Mouse (Mus musculus): ENCODE measurements around the gene Capn13.
A peak's percentile ranks its signal among the peaks of the same experiment; 100 is the strongest.

DNA sequence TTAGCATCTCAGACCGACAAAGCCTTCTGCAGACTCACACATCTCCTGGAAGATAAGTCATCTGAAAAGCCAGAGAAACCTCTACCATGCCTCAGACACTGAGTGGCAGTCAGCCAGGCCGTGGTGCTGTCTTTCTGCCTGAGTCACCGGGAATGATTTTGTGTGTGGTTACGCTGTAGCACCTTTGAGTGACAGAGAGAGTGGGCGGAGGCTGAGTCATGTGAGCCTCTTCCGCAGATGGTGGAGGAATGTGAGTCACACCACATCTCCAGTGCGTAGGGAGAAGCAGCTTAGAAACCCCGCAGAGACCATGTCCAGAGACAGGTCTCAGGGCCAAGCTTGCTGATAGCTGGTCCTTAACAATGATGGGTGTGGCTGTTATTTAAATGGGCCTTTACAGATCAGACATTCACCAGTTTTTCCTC lies 137.6 kb downstream of the Capn13 start:
- no peak for TF ChIP-seq MAX (IDR thresholded peaks at IDR 0.05; ENCODE audit: low read depth)
- peak; percentile 18 for TF ChIP-seq POLR2A (IDR thresholded peaks at IDR 0.05; ENCODE audit: insufficient read length, low read depth)
- no peak for TF ChIP-seq E2F4 (IDR thresholded peaks at IDR 0.05; ENCODE audit: insufficient read depth)
- TF ChIP-seq REST (IDR thresholded peaks at IDR 0.05; ENCODE audit: insufficient read depth, insufficient read length): no peak
- peak; percentile 11 for TF ChIP-seq TCF3 (IDR thresholded peaks at IDR 0.05; ENCODE audit: insufficient read length, low read depth)
- TF ChIP-seq USF1 (IDR thresholded peaks at IDR 0.05; ENCODE audit: low read depth): peak; percentile 91
- TF ChIP-seq TCF12 (IDR thresholded peaks at IDR 0.05; ENCODE audit: insufficient read depth, poor library complexity, severe bottlenecking): peak; percentile 68

Data from myocyte (in vitro differentiated cells).